Mouse (Mus musculus): ENCODE results near the gene Tpte. TPM values are rescaled to one million over a fixed set of nuclear protein-coding genes. Genes with fewer than 3 reads are reported as not detected.

Gene Tpte
- polyA plus RNA-seq, 1 experiment = not detected

DNA sequence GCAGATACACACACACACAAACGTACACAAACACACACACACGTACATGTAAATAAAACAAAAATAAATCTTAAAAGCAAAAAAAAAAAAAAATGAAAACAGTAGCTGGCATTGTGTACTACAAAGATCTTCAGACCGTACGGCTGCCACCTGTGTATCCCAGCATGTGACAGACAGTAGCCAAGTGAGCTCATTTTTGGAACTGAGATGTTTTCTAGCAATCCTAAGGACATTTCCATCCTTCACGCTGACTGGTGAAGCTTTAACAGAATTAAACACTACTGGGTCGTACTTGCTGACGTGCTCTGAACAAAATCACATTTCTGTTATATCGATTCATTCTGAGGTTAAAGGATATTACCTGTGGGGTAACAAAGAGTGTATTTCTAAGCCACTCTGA, 112.0 kb downstream of the Tpte start:
- Histone ChIP-seq H3K27ac (ENCODE audit: insufficient read depth, low read depth, low read length) (no peak overlapping the region), H3K4me1 (ENCODE audit: control insufficient read depth, insufficient read depth, low read length) (peaks cover 4% of the 10 kb centered on the region), H3K4me3 (ENCODE audit: insufficient read depth, low read length) (no peak overlapping the region)
- no peak for TF ChIP-seq CTCF (IDR thresholded peaks at IDR 0.05; ENCODE audit: low read depth, low read length)
- no peak for TF ChIP-seq POLR2A (IDR thresholded peaks at IDR 0.05; ENCODE audit: borderline replicate concordance, low read depth, low read length)

DNA sequence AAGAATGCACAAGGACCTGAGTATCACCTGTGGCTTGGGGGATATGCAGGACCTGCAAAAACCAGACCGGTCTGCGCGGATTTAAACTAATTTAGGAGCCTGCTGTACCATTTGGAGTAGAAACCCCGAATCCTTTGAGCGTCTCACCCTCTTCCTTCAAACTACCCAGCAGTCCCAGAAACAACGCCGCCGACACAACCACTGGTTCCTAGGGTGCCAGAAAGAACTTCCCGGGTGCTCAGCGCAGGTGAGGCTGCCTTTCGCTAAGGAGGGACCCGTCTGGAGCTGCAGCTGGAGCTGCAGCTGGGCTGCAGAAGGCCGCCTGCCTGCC, 114.5 kb downstream of the Tpte start:
- TF ChIP-seq CTCF (IDR thresholded peaks at IDR 0.05; ENCODE audit: low read depth, low read length) (no peak), POLR2A (IDR thresholded peaks at IDR 0.05; ENCODE audit: borderline replicate concordance, low read depth, low read length) (no peak)
- Histone ChIP-seq H3K4me3 (ENCODE audit: insufficient read depth, low read length) (peak overlapping the region; percentile 99), H3K27ac (ENCODE audit: insufficient read depth, low read depth, low read length) (no peak overlapping the region; the same call in 1 of the 2 replicates), H3K4me1 (ENCODE audit: control insufficient read depth, insufficient read depth, low read length) (peaks cover 4% of the 10 kb centered on the region)

DNA sequence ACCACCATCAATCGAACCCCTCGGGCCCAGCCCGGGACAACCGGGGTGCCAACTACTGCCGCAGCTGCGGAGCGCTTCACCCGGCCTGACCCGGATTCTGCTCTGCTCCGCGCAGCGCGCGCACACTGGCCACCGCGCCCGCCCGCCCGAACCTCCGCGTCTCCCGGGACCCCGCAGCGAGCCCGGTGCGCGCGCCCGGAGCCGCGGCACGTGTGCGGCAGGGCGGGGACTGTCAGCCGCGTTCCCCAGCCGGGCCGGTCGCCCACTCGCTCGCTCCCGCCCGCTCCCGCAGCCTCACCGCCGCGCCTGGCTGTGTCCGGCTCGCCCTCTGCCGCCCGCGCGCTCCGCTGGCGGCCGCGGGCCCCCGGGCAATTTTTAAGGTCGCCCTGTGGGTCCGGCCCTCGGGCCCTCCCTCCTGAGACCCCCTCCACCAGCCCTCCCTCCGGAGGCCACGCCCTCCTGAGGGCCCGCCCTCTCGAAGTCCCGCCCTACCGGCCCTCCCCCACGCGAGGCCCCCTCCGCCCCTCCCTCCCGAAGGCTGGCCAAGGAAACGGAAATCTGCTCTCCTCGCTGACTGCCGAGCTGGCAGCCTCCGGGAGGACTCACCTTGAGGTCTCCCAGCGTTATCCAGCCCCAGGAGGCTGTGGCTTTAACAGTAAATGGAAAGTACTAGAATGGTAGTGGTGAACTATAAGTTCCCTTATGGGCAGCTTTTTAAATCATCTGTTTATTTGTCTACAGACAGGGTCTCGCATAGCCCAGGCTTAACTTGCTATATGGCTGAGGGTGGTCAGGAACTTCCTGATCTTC, 115.1 kb downstream of the Tpte start, which contains the start of gene Slc25a15:
Gene Slc25a15, minus strand, starts transcription at position 456 of the 810 bp plus-strand sequence.
- Histone ChIP-seq H3K4me1 (ENCODE audit: control insufficient read depth, insufficient read depth, low read length) (peaks cover 4% of the 10 kb centered on the region), H3K27ac (ENCODE audit: insufficient read depth, low read depth, low read length) (no peak within 1 kb of the TSS; the same call in 1 of the 2 replicates), H3K4me3 (ENCODE audit: insufficient read depth, low read length) (peak within 1 kb of the TSS; percentile 99)
- TF ChIP-seq CTCF (IDR thresholded peaks at IDR 0.05; ENCODE audit: low read depth, low read length) (no peak), POLR2A (IDR thresholded peaks at IDR 0.05; ENCODE audit: borderline replicate concordance, low read depth, low read length) (peak; percentile 97)

DNA sequence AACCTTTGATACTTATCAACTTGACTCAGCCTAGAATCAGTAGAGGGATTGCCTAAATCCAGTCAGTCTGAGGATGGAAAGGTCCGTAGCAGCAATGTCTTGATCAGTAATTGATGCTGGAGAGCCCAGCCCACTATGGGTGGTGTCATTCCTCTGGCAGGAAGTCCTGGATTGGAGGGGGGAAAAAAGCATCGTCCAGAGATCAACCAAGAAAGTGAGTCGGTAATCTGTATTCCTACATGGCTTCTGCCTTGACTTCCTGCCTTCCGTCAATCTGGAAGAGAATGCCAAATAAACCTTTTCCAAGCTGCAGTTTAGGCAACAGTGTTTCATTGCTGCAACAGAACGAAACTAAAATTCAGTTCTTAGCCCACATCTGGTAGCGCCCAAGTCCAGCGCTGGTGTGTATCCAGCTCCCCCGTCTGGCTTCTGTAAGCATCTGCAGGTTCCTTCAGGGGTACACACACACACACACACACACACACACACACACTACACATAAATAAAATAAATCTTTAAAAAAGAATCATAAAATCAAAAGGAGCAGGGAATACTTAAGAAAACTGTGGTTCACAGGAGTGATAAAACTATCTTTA, 116.1 kb downstream of the Tpte start:
- TF ChIP-seq CTCF (IDR thresholded peaks at IDR 0.05; ENCODE audit: low read depth, low read length) (no peak), POLR2A (IDR thresholded peaks at IDR 0.05; ENCODE audit: borderline replicate concordance, low read depth, low read length) (no peak)
- Histone ChIP-seq H3K4me1 (ENCODE audit: control insufficient read depth, insufficient read depth, low read length) (peaks cover 4% of the 10 kb centered on the region), H3K4me3 (ENCODE audit: insufficient read depth, low read length) (peak overlapping the region; percentile 99), H3K27ac (ENCODE audit: insufficient read depth, low read depth, low read length) (no peak overlapping the region)

DNA sequence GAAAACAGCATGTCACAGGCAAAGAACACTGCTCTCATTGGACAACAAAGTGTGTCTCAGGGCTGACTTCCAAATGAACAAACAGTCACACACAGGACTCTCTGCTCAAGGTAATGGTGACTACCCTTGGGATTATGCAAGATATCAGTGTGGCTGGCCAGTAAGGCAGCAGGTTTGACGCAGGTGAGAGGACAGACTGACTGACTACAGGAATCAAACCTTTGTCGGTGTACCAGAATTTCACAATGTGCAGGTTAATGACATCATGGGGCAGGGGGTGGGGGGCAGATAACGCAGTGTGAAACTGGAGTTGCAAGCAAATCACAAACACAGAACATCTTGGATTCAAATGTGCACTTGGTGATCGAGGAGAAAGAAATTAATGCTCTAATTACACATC, 117.4 kb downstream of the Tpte start:
- TF ChIP-seq CTCF (IDR thresholded peaks at IDR 0.05; ENCODE audit: low read depth, low read length) (no peak), POLR2A (IDR thresholded peaks at IDR 0.05; ENCODE audit: borderline replicate concordance, low read depth, low read length) (no peak)
- peaks cover 5% of the 10 kb centered on the region for H3K4me1 ChIP-seq (ENCODE audit: control insufficient read depth, insufficient read depth, low read length)
- H3K27ac ChIP-seq (ENCODE audit: insufficient read depth, low read depth, low read length) = no peak overlapping the region
- no peak overlapping the region for H3K4me3 ChIP-seq (ENCODE audit: insufficient read depth, low read length)

DNA sequence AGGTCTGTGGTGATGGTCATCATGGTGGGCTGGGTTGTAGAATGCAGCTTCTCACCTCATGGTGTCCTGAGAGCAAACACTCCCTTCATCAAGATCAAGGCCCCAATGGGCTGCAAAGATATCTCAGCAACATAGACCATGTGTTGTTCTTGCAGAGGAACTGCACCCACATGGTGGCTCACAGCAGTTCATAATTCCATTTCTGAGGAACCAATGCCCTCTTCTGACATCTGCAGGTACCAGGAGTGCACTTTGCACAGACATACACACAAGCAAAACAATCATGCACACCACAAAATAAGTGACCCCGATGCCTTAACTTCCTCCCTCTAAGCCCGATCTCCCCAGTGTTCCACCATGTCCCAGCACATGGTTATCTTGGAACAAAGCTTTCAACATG, 120.0 kb downstream of the Tpte start:
- no peak overlapping the region for H3K27ac ChIP-seq (ENCODE audit: insufficient read depth, low read depth, low read length)

DNA sequence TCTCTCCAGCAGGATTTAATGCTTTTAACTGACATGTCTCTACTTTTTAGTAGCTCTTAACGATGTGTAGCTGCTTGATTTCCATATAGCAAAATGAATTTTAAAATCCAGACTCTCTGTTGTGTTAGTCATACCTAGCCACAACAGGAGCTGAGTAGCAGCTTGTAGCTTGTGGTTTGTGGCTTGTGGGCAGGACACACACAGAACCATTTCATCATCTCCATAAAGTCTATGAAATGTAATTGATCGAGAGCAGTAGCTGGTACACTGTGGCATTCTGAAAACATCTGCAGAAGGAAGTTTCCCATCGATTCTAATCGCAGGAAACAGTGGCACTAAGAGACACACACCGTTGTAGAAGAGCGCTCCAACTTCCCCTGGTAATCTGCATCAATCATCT, 122.5 kb downstream of the Tpte start:
- Histone ChIP-seq H3K27ac (ENCODE audit: insufficient read depth, low read depth, low read length) (no peak overlapping the region), H3K4me3 (ENCODE audit: insufficient read depth, low read length) (no peak overlapping the region), H3K4me1 (ENCODE audit: control insufficient read depth, insufficient read depth, low read length) (peaks cover 8% of the 10 kb centered on the region)
- TF ChIP-seq POLR2A (IDR thresholded peaks at IDR 0.05; ENCODE audit: borderline replicate concordance, low read depth, low read length) (no peak), CTCF (IDR thresholded peaks at IDR 0.05; ENCODE audit: low read depth, low read length) (no peak)

More for the DNA sequence above, 120.0 kb downstream of the Tpte start:
- no peak overlapping the region for H3K4me3 ChIP-seq (ENCODE audit: insufficient read depth, low read length)
- TF ChIP-seq CTCF (IDR thresholded peaks at IDR 0.05; ENCODE audit: low read depth, low read length) (no peak), POLR2A (IDR thresholded peaks at IDR 0.05; ENCODE audit: borderline replicate concordance, low read depth, low read length) (no peak)
- H3K4me1 ChIP-seq (ENCODE audit: control insufficient read depth, insufficient read depth, low read length) = peaks cover 6% of the 10 kb centered on the region

DNA sequence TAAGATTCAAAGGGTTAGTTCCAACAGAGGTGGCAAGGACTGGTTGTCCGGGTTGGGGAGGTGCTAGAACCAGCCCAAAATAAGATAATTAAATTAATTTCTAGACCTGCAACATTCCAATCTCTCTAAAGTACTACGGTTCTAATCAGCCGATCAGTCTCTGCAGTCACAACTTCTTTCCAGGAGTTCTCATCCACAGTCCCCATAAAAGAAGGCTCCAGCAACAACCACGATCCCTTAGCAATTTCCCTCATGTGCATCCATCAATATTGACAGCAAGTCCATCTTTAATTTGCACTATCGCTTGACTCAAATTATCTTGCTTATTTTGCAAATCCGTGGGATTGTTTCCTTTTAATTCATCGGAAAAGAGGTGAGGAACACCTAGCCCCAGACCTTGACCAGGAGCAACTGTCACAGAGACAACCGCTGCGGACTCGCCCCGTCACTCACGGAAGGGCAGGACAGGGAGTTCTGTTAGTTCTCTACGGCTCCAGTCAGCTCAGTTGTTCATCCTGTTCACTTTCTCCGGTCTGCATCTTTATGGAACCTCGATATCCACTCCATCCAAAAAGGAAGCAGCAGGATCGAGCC, 127.5 kb downstream of the Tpte start:
- peaks cover 9% of the 10 kb centered on the region for H3K4me1 ChIP-seq (ENCODE audit: control insufficient read depth, insufficient read depth, low read length)
- H3K27ac ChIP-seq (ENCODE audit: insufficient read depth, low read depth, low read length) = no peak overlapping the region
- TF ChIP-seq POLR2A (IDR thresholded peaks at IDR 0.05; ENCODE audit: borderline replicate concordance, low read depth, low read length) (no peak), CTCF (IDR thresholded peaks at IDR 0.05; ENCODE audit: low read depth, low read length) (no peak)

DNA sequence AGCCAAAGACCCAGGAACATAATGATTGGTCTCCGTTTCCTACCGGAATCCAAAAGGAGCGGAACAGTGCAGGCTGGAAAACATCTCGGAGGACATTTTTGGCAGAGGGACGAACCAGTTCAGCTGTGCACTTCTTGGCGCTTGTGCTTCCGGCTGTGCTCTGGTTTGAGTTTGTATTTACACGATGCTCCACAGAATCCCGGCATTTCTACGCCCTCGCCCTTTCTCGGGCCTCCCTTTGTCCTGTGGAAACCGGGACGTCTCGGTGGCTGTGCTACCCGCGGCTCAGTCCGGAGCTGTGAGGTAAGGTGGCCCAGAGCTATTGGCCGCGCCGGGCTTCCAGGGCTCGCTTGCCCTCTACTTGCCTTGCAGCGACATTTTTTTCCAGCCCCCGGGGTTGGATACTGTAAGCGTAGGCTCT, 128.1 kb downstream of the Tpte start, which contains the start of gene Mrps31:
Gene Mrps31, plus strand, starts transcription at position 80 of the 421 bp plus-strand sequence.
- H3K4me3 ChIP-seq (ENCODE audit: insufficient read depth, low read length) = peak within 1 kb of the TSS; percentile 91
- TF ChIP-seq POLR2A (IDR thresholded peaks at IDR 0.05; ENCODE audit: borderline replicate concordance, low read depth, low read length) (0 out of 2 replicates have a peak, but pooled peaks have one; percentile 75), CTCF (IDR thresholded peaks at IDR 0.05; ENCODE audit: low read depth, low read length) (no peak)
- peak within 1 kb of the TSS; percentile 37; the same call in 1 of the 2 replicates for H3K27ac ChIP-seq (ENCODE audit: insufficient read depth, low read depth, low read length)
- peaks cover 6% of the 10 kb centered on the region; the same call in 1 of the 2 replicates for H3K4me1 ChIP-seq (ENCODE audit: control insufficient read depth, insufficient read depth, low read length)

More for the DNA sequence above, 127.5 kb downstream of the Tpte start:
- peak overlapping the region; percentile 91 for H3K4me3 ChIP-seq (ENCODE audit: insufficient read depth, low read length)

Data from bone marrow macrophage, adult 2 months (primary cell).